In genomic region chr17:27422726-27423381, GRCm38 (mm10) we compare ENCODE assay signal across 9 mouse cellular contexts.
DNase-seq lines count a peak whose midpoint lies in the region; ATAC-seq lines count a peak whose summit lies in the region.
"Had no signal": no experiment of that assay in that cellular context is flagged by ENCODE, and none has a peak within 500 bp of the region (broad histone marks: within the 10 kb centered on the region; RNA-seq: fewer than 3 reads in every experiment).

No protein-coding gene starts in this region.

- peaks cover 74% of the 10 kb centered on the region for H3K27me3 ChIP-seq in forebrain, embryonic 10.5 days (ENCODE audit: poor library complexity, severe bottlenecking)
- no peaks in the 10 kb centered on the region; the same call in 1 of the 2 replicates for H3K27me3 ChIP-seq in neural tube, embryonic 13.5 days

- peak overlapping the region; percentile 2; the same call in 1 of the 2 replicates for H3K4me3 ChIP-seq in forebrain, embryonic 10.5 days
- no peak overlapping the region for H3K4me3 ChIP-seq in neural tube, embryonic 13.5 days
- H3K4me3 ChIP-seq: megakaryocyte, embryonic 14.5 days had no signal

- intact Hi-C loops in gastrocnemius, postnatal 36 days (cut with DNase I): no loop called here
- intact Hi-C loops in heart, postnatal 36 days (cut with DNase I): no loop called here
- intact Hi-C loops in left cerebral cortex, postnatal 14 days (cut with DNase I): no loop called here

- peak overlapping the region; percentile 81 for H3K27ac ChIP-seq in forebrain, embryonic 10.5 days
- H3K27ac ChIP-seq in neural tube, embryonic 13.5 days (replicated peaks): peak overlapping the region; percentile 81

- H3K4me2 ChIP-seq in neural tube, embryonic 13.5 days: peak overlapping the region; percentile 17; the same call in 1 of the 2 replicates

- no peak overlapping the region for H3K9ac ChIP-seq in neural tube, embryonic 13.5 days

- peak; percentile 16 for DNase-seq in gastrocnemius, postnatal 25 days
- DNase-seq in gastrocnemius, postnatal 36 days: no peak
- DNase-seq in forebrain, embryonic 10.5 days (ENCODE audit: extremely low spot score, low spot score): peak; percentile 52
- DNase-seq in heart, postnatal 36 days: peak; percentile 25 to 35
- peak; percentile 26 to 65 for DNase-seq in left cerebral cortex, postnatal 14 days (ENCODE audit: low spot score in 2 of 2)
- DNase-seq in thymus, postnatal 10 days (ENCODE audit: low spot score in 2 of 2): no peak
- DNase-seq in adrenal gland, adult 8-10 months: no peak

- no peaks in the 10 kb centered on the region for H3K36me3 ChIP-seq in forebrain, embryonic 10.5 days (replicated peaks)
- no peaks in the 10 kb centered on the region for H3K36me3 ChIP-seq in neural tube, embryonic 13.5 days

- WGBS in forebrain, embryonic 10.5 days: 17% methylated on average over 10 of the region's 10 CpGs
- 7% methylated on average over 10 of the region's 10 CpGs for WGBS in neural tube, embryonic 13.5 days

- H3K4me1 ChIP-seq in forebrain, embryonic 10.5 days: peaks cover 28% of the 10 kb centered on the region
- H3K4me1 ChIP-seq in neural tube, embryonic 13.5 days (replicated peaks): peaks cover 34% of the 10 kb centered on the region

- peak; percentile 79 for ATAC-seq in neural tube, embryonic 13.5 days (ENCODE audit: low read depth)

- H3K9me3 ChIP-seq in forebrain, embryonic 10.5 days: peaks cover 5% of the 10 kb centered on the region; the same call in 1 of the 2 replicates
- no peaks in the 10 kb centered on the region for H3K9me3 ChIP-seq in neural tube, embryonic 13.5 days

Comparison
In these comparisons a context has a peak if more than half of its experiments do, and no peak if none do; other contexts are left out.
1. DNase-seq: peak in gastrocnemius, postnatal 25 days (single experiment), forebrain, embryonic 10.5 days (single experiment), heart, postnatal 36 days (2 of 2) and left cerebral cortex, postnatal 14 days (2 of 2); none in gastrocnemius, postnatal 36 days (0 of 2), thymus, postnatal 10 days (0 of 2) and adrenal gland, adult 8-10 months (single experiment).